Mouse (Mus musculus): ENCODE data around the gene Dusp19.

DNA sequence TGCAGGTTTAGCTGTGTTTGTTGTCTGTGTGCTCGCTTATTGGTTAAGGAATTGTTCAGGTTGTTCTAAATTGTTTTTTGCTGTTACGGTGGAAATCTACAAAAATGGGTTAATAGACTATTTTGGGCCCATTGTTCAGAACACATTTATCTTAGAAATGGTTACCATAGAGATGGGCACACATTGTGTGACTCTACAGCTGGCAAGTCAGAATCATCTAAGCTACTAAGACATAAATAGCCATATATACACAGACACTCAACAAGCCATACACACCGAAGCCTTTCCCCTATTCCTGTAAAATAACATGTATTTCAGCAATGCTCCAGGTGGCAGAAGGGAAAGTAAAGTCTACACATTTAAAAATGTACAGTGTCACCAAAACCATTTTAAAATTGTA lies 17.0 kb upstream of the Dusp19 start:
- TF ChIP-seq CTCF (IDR thresholded peaks at IDR 0.05), result no peak
- no peak for TF ChIP-seq EP300 (IDR thresholded peaks at IDR 0.05)

Data from lung, postnatal 0 days (tissue).